Mouse (Mus musculus) G1E (cell line): ENCODE measurements around the gene Tcp11.
A peak's percentile ranks its signal among the peaks of the same experiment; 100 is the strongest.

Source experiments
- CTCF ChIP-seq: IDR thresholded peaks from 2 replicates; pipeline ENCODE4 v1.5.1; 2012; ENCODE audit warnings: low read depth, low read length, inconsistent platforms, mixed read lengths
- GATA1 ChIP-seq: IDR thresholded peaks from 2 replicates; pipeline ENCODE4 v1.6.1; 2012; ENCODE audit warnings: borderline replicate concordance, low read length, inconsistent platforms, mixed read lengths
- TAL1 ChIP-seq: conservative IDR thresholded peaks from 2 replicates; pipeline ENCODE4 v1.6.1; 2012; ENCODE audit warnings: low read depth, low read length, inconsistent platforms, mixed read lengths

DNA sequence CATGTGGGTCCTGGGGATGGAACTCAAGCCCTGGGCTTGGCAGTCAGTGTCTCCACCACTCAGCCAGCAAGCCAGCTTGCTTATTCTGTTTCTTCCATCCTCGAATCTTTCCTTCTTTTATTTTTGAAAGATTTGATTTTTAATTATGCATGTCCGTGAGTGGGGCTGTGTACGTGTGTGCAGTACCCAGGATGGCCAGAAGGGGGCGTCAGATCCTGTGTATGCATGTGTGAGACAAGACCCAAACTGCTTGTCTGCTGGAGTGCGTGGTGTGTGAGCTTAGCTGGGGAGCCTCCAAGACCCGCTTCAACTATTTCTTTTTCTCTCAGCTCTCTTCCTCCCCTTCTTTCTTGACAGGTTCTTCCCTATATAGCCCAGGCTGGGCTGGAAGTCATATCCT, 25.9 kb upstream of the Tcp11 start:
- TF ChIP-seq CTCF (peak; percentile 40; the same call in 1 of the 2 replicates), GATA1 (no peak), TAL1 (no peak)
